Mouse (Mus musculus) right cerebral cortex, postnatal 10 days (tissue): Measurements from ENCODE around the gene Folr2.

Experiments used
- DNase-seq, 2 experiments: peaks; one replicate each; pipeline ENCODE4 v3.0.0; 2021; ENCODE audit warnings: low spot score in 2 of 2

The Folr2 gene

GRCm38 (mm10) chr7:101857094-101857493, at the start of gene Folr2:
Gene Folr2 (minus strand): TSS chr7:101857194.
- no peak for DNase-seq

- DNase-seq: no peak
Observed at GRCm38 (mm10) chr7:101906696-101907095, 49.7 kb upstream of the Folr2 start.

GRCm38 (mm10) chr7:101906287-101906681, 49.3 kb upstream of the Folr2 start, which contains the start of gene Tomt:
Gene Tomt (minus strand): TSS chr7:101906359.
- DNase-seq: no peak

GRCm38 (mm10) chr7:101905561-101906286, 48.7 kb upstream of the Folr2 start, which contains the start of gene Lamtor1:
Gene Lamtor1 (plus strand): TSS chr7:101905904.
- DNase-seq: peak; percentile 100

GRCm38 (mm10) chr7:101902846-101903245, 45.9 kb upstream of the Folr2 start:
- DNase-seq: no peak

GRCm38 (mm10) chr7:101901969-101902368, 45.0 kb upstream of the Folr2 start:
- no peak for DNase-seq

GRCm38 (mm10) chr7:101900331-101901097, 43.5 kb upstream of the Folr2 start:
- no peak for DNase-seq

GRCm38 (mm10) chr7:101896104-101897066, 39.4 kb upstream of the Folr2 start:
- DNase-seq: peak; percentile 99

- no peak for DNase-seq
Observed at GRCm38 (mm10) chr7:101895695-101896094, 38.7 kb upstream of the Folr2 start.

- no peak for DNase-seq
Observed at GRCm38 (mm10) chr7:101888460-101888859, 31.5 kb upstream of the Folr2 start.

- no peak for DNase-seq
Observed at GRCm38 (mm10) chr7:101886274-101886673, 29.3 kb upstream of the Folr2 start.

- DNase-seq: no peak
Observed at GRCm38 (mm10) chr7:101884160-101884559, 27.2 kb upstream of the Folr2 start.

GRCm38 (mm10) chr7:101882413-101883154, 25.6 kb upstream of the Folr2 start:
- no peak for DNase-seq

GRCm38 (mm10) chr7:101880855-101881254, 23.9 kb upstream of the Folr2 start:
- no peak for DNase-seq

- DNase-seq: no peak
Observed at GRCm38 (mm10) chr7:101875978-101876377, 19.0 kb upstream of the Folr2 start.

- no peak for DNase-seq
Observed at GRCm38 (mm10) chr7:101871296-101871695, 14.3 kb upstream of the Folr2 start.

- DNase-seq: no peak
Observed at GRCm38 (mm10) chr7:101870629-101871028, 13.6 kb upstream of the Folr2 start, which contains the start of gene Folr1. Gene Folr1 (minus strand): TSS chr7:101870788.

GRCm38 (mm10) chr7:101869163-101869500, 12.1 kb upstream of the Folr2 start:
- no peak for DNase-seq

GRCm38 (mm10) chr7:101868241-101869162, 11.5 kb upstream of the Folr2 start:
- no peak for DNase-seq

GRCm38 (mm10) chr7:101867482-101867881, 10.5 kb upstream of the Folr2 start:
- no peak for DNase-seq
